Mouse (Mus musculus) duodenum, adult 2 months (tissue): ENCODE data around the gene Syna. TPM values are rescaled to one million over a fixed set of nuclear protein-coding genes. Genes with fewer than 3 reads are reported as not detected.

Experiments used
- polyA plus RNA-seq: library from polyadenylated mRNA; depleted of rRNA; stranded (reverse); fragments of >200 nt; gene quantifications from 2 replicates; pipeline ENCODE4 v1.2.3, GENCODE M21; 2012; ENCODE audit warnings: low replicate concordance; rRNA removed

Syna gene
- 2.9 and 8.1 TPM in 2 replicates for polyA plus RNA-seq

GRCm38 (mm10) chr5:134560071-134560449 lies at the start of gene Syna:
Syna (minus strand) TSS chr5:134560171.

GRCm38 (mm10) chr5:134581146-134581545 lies 21.2 kb upstream of the Syna start, which contains the start of gene Rfc2:
Rfc2 (plus strand) TSS chr5:134581366.

GRCm38 (mm10) chr5:134552110-134552972 lies 7.6 kb downstream of the Syna start, which contains the start of gene Clip2:
Clip2 (minus strand) TSS chr5:134552434.

Other genes with a start within 250 kb of the Syna start
- 22.8 and 30.3 TPM in 2 replicates for gene Gtf2i, start 245.4 kb downstream of the Syna start, polyA plus RNA-seq
- 22.5 and 27.8 TPM in 2 replicates for gene Gtf2ird1, start 103.5 kb downstream of the Syna start, polyA plus RNA-seq
- gene Clip2, start 7.7 kb downstream of the Syna start, polyA plus RNA-seq, result 33.0 and 34.5 TPM in 2 replicates
- 26.3 and 26.5 TPM in 2 replicates for gene Rfc2, start 21.2 kb upstream of the Syna start, polyA plus RNA-seq
- gene Lat2, start 54.9 kb upstream of the Syna start, polyA plus RNA-seq, result 4.5 and 9.6 TPM in 2 replicates
- 146 and 247 TPM in 2 replicates for gene Eif4h, start 79.3 kb upstream of the Syna start, polyA plus RNA-seq
- gene Limk1, start 128.4 kb upstream of the Syna start, polyA plus RNA-seq, result 6.7 and 7.6 TPM in 2 replicates
- 15.7 and 17.5 TPM in 2 replicates for gene Eln, start 187.2 kb upstream of the Syna start, polyA plus RNA-seq